Mouse (Mus musculus) urinary bladder, postnatal 14 days (tissue): Measurements from ENCODE around the gene Fhod1.
"Not testable (repeated sequence)": the region's sequence is repeated elsewhere in the genome, so short reads cannot be mapped to it uniquely, and the experiment has no call there.

Experiments used
- DNase-seq: peaks from one replicate; pipeline ENCODE4 v3.0.0; 2021; ENCODE audit warnings: low spot score

Gene Fhod1

DNA sequence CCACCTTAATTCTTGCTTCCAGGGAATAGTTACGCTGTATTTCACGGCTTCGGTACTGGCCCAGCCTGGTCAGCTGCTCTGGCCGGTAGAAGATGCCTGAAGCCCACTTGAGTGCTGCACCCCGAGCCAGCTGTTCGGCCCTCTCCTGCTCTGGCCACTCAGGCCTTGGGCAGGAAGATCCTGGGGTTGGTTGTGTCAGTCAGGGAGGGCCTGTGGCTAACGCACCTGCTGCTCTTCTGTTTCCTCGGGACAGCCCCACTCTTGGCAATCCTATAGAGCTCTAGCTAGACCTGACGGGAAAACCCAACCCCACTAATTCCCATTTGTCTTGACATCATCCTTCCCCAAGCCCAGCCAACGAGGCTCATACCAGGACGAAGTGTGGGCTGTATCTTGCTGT lies 52.5 kb downstream of the Fhod1 start:
- no peak for DNase-seq

GRCm38 (mm10) chr8:105294776-105295175 lies 53.0 kb downstream of the Fhod1 start:
- no peak for DNase-seq

- DNase-seq, result no peak
Observed at GRCm38 (mm10) chr8:105293405-105293804, 54.3 kb downstream of the Fhod1 start.

- no peak for DNase-seq
Observed at GRCm38 (mm10) chr8:105292471-105292870, 55.3 kb downstream of the Fhod1 start.

DNA sequence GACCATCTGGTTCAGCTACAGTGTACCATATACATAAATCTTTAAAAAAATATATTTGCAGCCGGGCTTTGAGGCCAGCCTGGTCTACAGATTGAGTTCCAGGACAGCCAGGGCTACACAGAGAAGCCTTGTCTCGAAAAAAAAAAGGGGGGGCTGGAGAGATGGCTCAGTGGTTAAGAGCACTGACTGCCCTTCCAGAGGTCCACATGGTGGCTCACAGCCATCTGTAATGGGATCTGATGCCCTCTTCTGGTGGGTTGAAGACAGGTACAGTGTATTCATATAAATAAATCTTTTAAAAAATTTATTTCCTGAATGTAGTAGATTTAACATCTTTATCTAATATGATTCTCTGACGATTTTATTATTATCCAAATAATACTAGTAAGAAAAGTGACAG lies 56.0 kb downstream of the Fhod1 start:
- DNase-seq, result not testable (repeated sequence)

DNA sequence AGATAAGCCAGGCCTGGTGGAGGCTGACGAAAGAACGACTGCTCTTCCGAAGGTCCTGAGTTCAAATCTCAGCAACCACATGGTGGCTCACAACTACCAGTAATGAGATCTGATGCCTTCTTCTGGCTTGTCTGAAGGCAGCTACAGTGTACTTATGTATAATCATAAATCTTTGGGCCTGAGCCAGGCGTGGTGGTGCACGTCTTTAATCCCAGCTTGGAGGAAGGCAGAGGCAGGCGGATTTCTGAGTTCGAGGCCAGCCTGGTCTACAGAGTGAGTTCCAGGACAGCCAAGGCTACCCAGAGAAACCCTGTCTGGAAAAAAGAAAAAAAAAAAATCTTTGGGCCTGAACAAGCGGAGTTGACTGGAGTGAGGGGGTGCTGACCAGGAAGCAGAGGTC lies 56.4 kb downstream of the Fhod1 start:
- not testable (repeated sequence) for DNase-seq

GRCm38 (mm10) chr8:105290554-105291314 lies 57.0 kb downstream of the Fhod1 start:
- peak; percentile 95 for DNase-seq

GRCm38 (mm10) chr8:105289805-105290460 lies 57.8 kb downstream of the Fhod1 start, which contains the start of gene 4931428F04Rik:
4931428F04Rik (minus strand) TSS chr8:105289864.
- peak; percentile 41 for DNase-seq

GRCm38 (mm10) chr8:105288958-105289732 lies 58.6 kb downstream of the Fhod1 start:
- DNase-seq, result peak; percentile 93

DNA sequence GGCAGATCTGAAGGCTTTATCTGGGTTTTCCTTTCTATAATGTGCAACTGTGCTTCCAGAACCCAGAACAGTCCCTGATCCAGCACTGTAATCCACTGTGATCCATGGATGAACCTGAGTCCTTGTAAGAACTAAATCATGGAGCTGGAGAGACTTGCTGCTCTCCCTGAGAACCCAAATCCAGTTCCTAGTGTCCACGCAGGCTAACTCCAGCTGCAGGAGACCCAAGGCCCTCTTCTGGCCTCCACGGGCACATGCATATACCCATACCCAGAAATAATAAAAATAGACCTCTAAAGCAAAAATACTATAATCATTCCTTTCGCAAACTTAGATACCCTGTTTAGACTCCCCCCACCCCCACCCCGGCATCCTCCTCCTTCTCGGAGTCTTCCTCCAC lies 59.5 kb downstream of the Fhod1 start:
- no peak for DNase-seq

DNA sequence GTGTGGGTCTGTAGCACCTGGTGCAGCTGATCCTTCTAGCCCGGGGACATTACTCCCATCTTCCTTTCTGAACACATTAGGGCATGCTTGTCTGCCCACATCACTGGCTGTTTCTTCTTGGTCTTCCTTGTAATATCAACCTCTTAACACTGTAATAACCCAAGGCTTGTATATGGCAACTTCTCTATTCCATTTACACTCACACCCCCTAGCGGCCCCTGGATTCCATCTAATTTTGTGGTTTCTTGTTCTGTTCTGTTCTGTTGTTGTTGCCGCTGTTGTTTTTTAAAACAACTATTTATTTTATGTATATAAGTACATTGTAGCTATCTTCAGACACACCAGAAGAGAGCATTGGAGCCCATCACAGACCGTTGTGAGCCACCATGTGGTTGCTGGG lies 60.8 kb downstream of the Fhod1 start:
- no peak for DNase-seq

GRCm38 (mm10) chr8:105285514-105285913 lies 62.2 kb downstream of the Fhod1 start:
- DNase-seq, result no peak

DNA sequence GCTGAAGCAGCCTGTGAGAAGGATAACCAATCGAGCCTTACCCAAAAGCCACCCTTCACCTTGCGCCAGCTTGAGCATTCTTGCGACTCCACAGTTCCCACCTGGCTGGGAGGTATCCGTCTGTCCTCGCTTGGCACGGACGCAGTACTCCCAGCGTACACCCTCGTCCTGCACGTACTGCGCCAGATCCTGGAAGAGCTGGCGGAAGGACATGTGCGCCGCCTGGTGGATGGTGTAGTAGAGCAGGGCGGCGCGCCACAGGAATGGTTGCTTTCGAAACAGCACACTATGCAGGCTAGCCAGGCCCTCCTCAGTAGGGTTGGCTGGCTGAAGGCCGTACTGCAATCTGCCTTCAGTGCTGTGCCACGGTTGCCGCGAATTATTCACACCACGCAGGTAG lies 64.7 kb downstream of the Fhod1 start:
- DNase-seq, result peak; percentile 58

DNA sequence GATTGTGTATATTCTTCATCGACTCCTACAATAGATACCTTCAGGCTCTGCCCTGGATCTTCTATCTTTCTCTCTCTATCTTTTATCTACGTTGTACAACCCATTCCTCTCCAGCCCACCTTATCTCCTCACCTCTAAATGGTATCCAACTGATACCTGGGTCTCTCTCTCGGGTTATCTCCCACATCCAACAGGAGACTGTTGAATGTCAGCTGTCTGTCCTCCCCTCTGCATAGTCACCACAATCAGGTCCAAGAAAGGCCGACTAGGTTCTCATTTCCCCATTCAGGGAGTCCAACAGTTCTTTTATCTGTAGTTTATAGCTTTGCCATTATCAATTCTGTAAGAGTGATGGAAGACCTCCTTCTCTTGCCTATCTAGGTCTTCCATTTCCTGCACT lies 65.5 kb downstream of the Fhod1 start:
- DNase-seq, result no peak

GRCm38 (mm10) chr8:105281821-105282220 lies 65.9 kb downstream of the Fhod1 start:
- no peak for DNase-seq

GRCm38 (mm10) chr8:105280567-105280966 lies 67.2 kb downstream of the Fhod1 start:
- DNase-seq, result no peak
